Mouse (Mus musculus): ENCODE data around the gene Gm49027.

- TF ChIP-seq CTCF (IDR thresholded peaks at IDR 0.05; ENCODE audit: control insufficient read depth, insufficient read depth, insufficient replicate concordance, low read depth, low read length): no peak
- TF ChIP-seq POLR2A (IDR thresholded peaks at IDR 0.05; ENCODE audit: control insufficient read depth, low read depth, low read length): no peak
Observed at GRCm38 (mm10) chr5:123573362-123573761, 48.1 kb upstream of the Gm49027 start.
